Mouse (Mus musculus) heart, embryonic 14.5 days (tissue): Measurements from ENCODE around the gene Smad3. TPM values are rescaled to one million over a fixed set of nuclear protein-coding genes. Genes with fewer than 3 reads are reported as not detected.

Source experiments
- ATAC-seq: fragments of 200-750 bp; cut with Nextera tagmentation; 2 replicates; pipeline ENCODE4 v1.8.0; 2017; ENCODE audit warnings: low read depth, moderate TSS enrichment; ENCODE audit not compliant: insufficient number of reproducible peaks, insufficient read depth, low FRiP score
- H3K27ac ChIP-seq, 2 experiments: fragments of 200-500 bp in 1 of 2; fragments of 300-500 bp in 1 of 2; sonication (generic) in 1 of 2; replicated peaks in 1 of 2; 2 replicates each; pipeline ENCODE4 v1.5.1; 2012 to 2014; ENCODE audit warnings: low read depth in 2 of 2, low read length in 2 of 2, control low read depth in 1 of 2, mild to moderate bottlenecking in 1 of 2, mixed read lengths in 1 of 2; ENCODE audit not compliant: control insufficient read depth in 1 of 2, insufficient read depth in 1 of 2
- H3K27me3 ChIP-seq: fragments of 300-500 bp; sonication (generic); 2 replicates; pipeline ENCODE4 v1.6.1; 2014; ENCODE audit warnings: mild to moderate bottlenecking, low read length, control low read depth; ENCODE audit not compliant: control insufficient read depth, insufficient read depth
- H3K36me3 ChIP-seq: fragments of 300-500 bp; sonication (generic); 2 replicates; pipeline ENCODE4 v1.6.1; 2014; ENCODE audit warnings: mild to moderate bottlenecking, control low read depth, low read length, mixed read lengths; ENCODE audit not compliant: control insufficient read depth, insufficient read depth
- H3K4me1 ChIP-seq, 2 experiments: fragments of 200-500 bp in 1 of 2; fragments of 300-500 bp in 1 of 2; sonication (generic) in 1 of 2; 2 replicates each; pipeline ENCODE4 v1.6.1; 2012 to 2014; ENCODE audit warnings: low read length in 2 of 2, control low read depth in 1 of 2, mixed read lengths in 1 of 2; ENCODE audit not compliant: control insufficient read depth in 2 of 2, insufficient read depth in 2 of 2
- H3K4me2 ChIP-seq: fragments of 300-500 bp; sonication (generic); 2 replicates; pipeline ENCODE4 v1.6.1; 2014; ENCODE audit warnings: mild to moderate bottlenecking, low read length
- H3K4me3 ChIP-seq, 2 experiments: fragments of 200-500 bp in 1 of 2; fragments of 300-500 bp in 1 of 2; sonication (generic) in 1 of 2; 2 replicates each; pipeline ENCODE4 v1.5.1; 2012 to 2014; ENCODE audit warnings: low read length in 2 of 2, mild to moderate bottlenecking in 2 of 2, control low read depth in 1 of 2, low read depth in 1 of 2, moderate library complexity in 1 of 2; ENCODE audit not compliant: control insufficient read depth in 1 of 2, insufficient read depth in 1 of 2
- H3K9ac ChIP-seq: fragments of 300-500 bp; sonication (generic); 2 replicates; pipeline ENCODE4 v1.6.1; 2014; ENCODE audit warnings: mild to moderate bottlenecking, low read length
- H3K9me3 ChIP-seq: fragments of 300-500 bp; sonication (generic); 2 replicates; pipeline ENCODE4 v1.6.1; 2016; ENCODE audit warnings: low read length, control low read depth; ENCODE audit not compliant: control insufficient read depth
- WGBS: fragments of 180-500 bp; shearing (Covaris S2); extraction: QIAGEN DNeasy Blood & Tissue Kit; methylation state at CpG from one replicate; pipeline ENCODE4 v1.1.7; 2014; 5-methylcytosine and 5-hydroxymethylcytosine counted together
- polyA plus RNA-seq: library from polyadenylated mRNA; unstranded; fragments of >200 nt; fragmentation: Nextera tagmentation; extraction: Ambion mirVana; gene quantifications from 2 replicates; pipeline ENCODE4 v1.2.1, GENCODE M21; 2014

The Smad3 gene
- 7.6 and 10.4 TPM in 2 replicates for polyA plus RNA-seq

- H3K4me3 ChIP-seq = peak within 1 kb of the TSS; percentile 62 to 97
- peak; percentile 89 for ATAC-seq
- peaks cover 31 to 45% of the 10 kb centered on the region in 2 experiments for H3K4me1 ChIP-seq
- H3K27ac ChIP-seq = peak within 1 kb of the TSS; percentile 78 to 98
- no peaks in the 10 kb centered on the region for H3K27me3 ChIP-seq
- H3K36me3 ChIP-seq = no peaks in the 10 kb centered on the region
- WGBS = under 1% methylated on average over 54 of the region's 59 CpGs
- H3K9me3 ChIP-seq = no peaks in the 10 kb centered on the region; the same call in 1 of the 2 replicates
- H3K9ac ChIP-seq = peak within 1 kb of the TSS; percentile 98
- peak within 1 kb of the TSS; percentile 94 for H3K4me2 ChIP-seq
These were observed at the start of gene Smad3 for GRCm38 (mm10) chr9:63757865-63758440. Gene Smad3 (minus strand): TSS chr9:63757994.

- no peak overlapping the region for H3K4me3 ChIP-seq
- H3K4me2 ChIP-seq = no peak overlapping the region
- H3K9ac ChIP-seq = no peak overlapping the region
- no peaks in the 10 kb centered on the region for H3K36me3 ChIP-seq
- 52% methylated on average over 3 of the region's 3 CpGs for WGBS
- no peaks in the 10 kb centered on the region for H3K9me3 ChIP-seq
- peaks cover 6 to 10% of the 10 kb centered on the region in 2 experiments for H3K4me1 ChIP-seq
- no peak overlapping the region for H3K27ac ChIP-seq
- H3K27me3 ChIP-seq = no peaks in the 10 kb centered on the region
- ATAC-seq = no peak
These were observed 47.1 kb upstream of the Smad3 start for GRCm38 (mm10) chr9:63804847-63805246.

DNA sequence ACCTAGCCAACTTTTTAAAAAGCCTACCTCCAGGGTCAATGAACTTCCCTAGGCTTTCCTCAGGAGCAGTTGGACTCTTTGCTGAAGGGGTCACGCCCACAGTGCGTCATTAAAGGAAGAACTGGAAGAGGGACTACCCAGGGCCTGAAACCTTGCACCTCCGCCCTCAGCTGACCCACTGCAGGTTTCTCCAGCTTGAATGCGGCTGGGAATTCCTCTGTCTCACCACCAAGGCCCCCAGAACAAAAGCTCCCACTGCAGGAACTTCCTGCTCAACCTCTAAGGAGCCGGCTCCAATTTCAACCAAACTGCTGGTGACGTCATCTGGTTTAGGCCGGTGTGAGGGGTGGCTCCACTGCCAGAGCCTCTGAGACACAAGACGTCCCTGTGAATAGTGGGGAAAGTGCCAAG lies 45.4 kb upstream of the Smad3 start:
- Histone ChIP-seq H3K9me3 (no peaks in the 10 kb centered on the region), H3K4me1 (peaks cover 6 to 10% of the 10 kb centered on the region in 2 experiments), H3K27ac (peak overlapping the region in 1 of 2 experiments; percentile 41; a peak in 1 of 4 replicates), H3K4me3 (no peak overlapping the region), H3K36me3 (no peaks in the 10 kb centered on the region), H3K27me3 (no peaks in the 10 kb centered on the region), H3K9ac (no peak overlapping the region), H3K4me2 (peak overlapping the region; percentile 24)
- 4% methylated on average over 8 of the region's 8 CpGs for WGBS
- no peak for ATAC-seq

DNA sequence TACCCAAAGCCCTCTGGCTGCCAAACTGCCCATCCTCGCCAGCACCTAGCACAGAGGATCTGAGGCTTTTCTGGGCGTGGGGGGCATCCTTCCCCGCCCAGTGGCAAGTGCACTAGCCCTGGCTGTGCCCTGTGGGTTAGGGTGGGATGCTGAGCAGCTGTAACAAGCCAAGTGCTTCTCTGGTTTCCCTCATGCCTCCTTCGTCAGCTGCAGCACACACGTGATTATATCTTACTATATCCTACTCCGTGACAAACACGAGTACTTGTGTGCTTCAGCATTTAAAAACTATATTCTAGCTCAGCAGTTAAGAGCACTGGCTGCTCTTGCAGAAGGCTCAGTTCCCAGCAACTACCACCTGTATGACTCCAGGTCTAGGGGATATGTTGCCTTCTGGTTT lies 44.7 kb upstream of the Smad3 start:
- Histone ChIP-seq H3K36me3 (no peaks in the 10 kb centered on the region), H3K4me1 (peaks cover 6 to 10% of the 10 kb centered on the region in 2 experiments), H3K4me3 (no peak overlapping the region), H3K9me3 (no peaks in the 10 kb centered on the region), H3K9ac (no peak overlapping the region), H3K4me2 (no peak overlapping the region), H3K27me3 (no peaks in the 10 kb centered on the region), H3K27ac (no peak overlapping the region)
- no peak for ATAC-seq
- WGBS = 82% methylated on average over 7 of the region's 7 CpGs

GRCm38 (mm10) chr9:63802080-63802479 lies 44.3 kb upstream of the Smad3 start:
- Histone ChIP-seq H3K4me1 (peaks cover 6 to 10% of the 10 kb centered on the region in 2 experiments), H3K4me2 (no peak overlapping the region), H3K4me3 (no peak overlapping the region), H3K27me3 (no peaks in the 10 kb centered on the region), H3K36me3 (no peaks in the 10 kb centered on the region), H3K27ac (no peak overlapping the region), H3K9ac (no peak overlapping the region), H3K9me3 (no peaks in the 10 kb centered on the region)
- 78% methylated on average over 5 of the region's 5 CpGs for WGBS
- ATAC-seq = no peak

- no peak for ATAC-seq
- H3K9ac ChIP-seq = no peak overlapping the region
- no peaks in the 10 kb centered on the region for H3K36me3 ChIP-seq
- peaks cover 15 to 22% of the 10 kb centered on the region in 2 experiments for H3K4me1 ChIP-seq
- no peak overlapping the region for H3K27ac ChIP-seq
- H3K27me3 ChIP-seq = no peaks in the 10 kb centered on the region
- H3K9me3 ChIP-seq = no peaks in the 10 kb centered on the region
- WGBS = 64% methylated on average over 3 of the region's 3 CpGs
- H3K4me3 ChIP-seq = no peak overlapping the region
- H3K4me2 ChIP-seq = no peak overlapping the region
These were observed 38.6 kb upstream of the Smad3 start for GRCm38 (mm10) chr9:63796429-63796828.

DNA sequence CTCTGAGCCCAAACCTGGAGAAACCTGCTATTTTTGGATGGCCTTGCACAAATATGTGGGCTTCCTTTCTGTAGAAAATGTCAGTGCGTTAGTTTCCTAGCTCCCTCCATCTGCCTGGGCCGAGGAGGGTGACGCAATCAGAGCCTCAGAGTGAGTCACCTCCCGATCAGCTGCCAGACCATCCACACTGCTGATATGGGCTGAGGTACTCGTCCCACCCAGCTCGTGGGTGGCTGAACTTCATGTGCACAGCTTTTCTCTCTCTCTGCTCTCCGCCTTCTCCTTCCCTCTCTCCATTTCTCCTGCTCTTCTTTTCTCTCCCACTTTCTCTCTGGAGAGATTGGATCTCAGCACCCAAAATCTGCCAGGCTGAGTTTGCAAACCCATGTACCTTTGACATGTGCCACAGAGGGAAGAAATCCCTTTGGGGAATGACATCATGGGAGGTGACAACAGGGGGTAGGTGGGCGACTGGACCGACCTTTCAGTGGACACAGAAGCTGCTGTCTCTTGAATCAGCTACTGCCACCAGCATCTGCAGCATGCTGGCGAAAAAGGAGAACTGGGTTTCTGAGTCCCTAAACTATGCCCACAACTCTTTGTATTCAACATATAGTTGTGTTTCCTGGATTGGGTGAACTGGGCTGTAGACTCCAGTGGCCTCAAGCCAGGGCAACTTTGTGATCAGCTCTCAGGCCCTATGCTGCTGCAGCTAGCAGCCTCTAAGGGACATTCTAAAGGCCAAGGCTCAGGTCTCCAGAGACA lies 36.1 kb upstream of the Smad3 start:
- Histone ChIP-seq H3K4me2 (no peak overlapping the region), H3K4me3 (no peak overlapping the region)
- peak; percentile 60; the same call in 1 of the 2 replicates for ATAC-seq

More for the DNA sequence above, 36.1 kb upstream of the Smad3 start:
- Histone ChIP-seq H3K4me1 (peaks cover 25 to 35% of the 10 kb centered on the region in 2 experiments), H3K27me3 (no peaks in the 10 kb centered on the region), H3K27ac (no peak overlapping the region), H3K9me3 (no peaks in the 10 kb centered on the region), H3K36me3 (no peaks in the 10 kb centered on the region), H3K9ac (peak overlapping the region; percentile 27; the same call in 1 of the 2 replicates)
- 19% methylated on average over 10 of the region's 10 CpGs for WGBS
